Mouse (Mus musculus) hindbrain, postnatal 0 days (tissue): ENCODE results near the gene Edc3. TPM values are rescaled to one million over a fixed set of nuclear protein-coding genes. Genes with fewer than 3 reads are reported as not detected.
"Not testable (repeated sequence)": the region's sequence is repeated elsewhere in the genome, so short reads cannot be mapped to it uniquely, and the experiment has no call there.

Experiments
- ATAC-seq: fragments of 200-750 bp; cut with Nextera tagmentation; 2 replicates; pipeline ENCODE4 v1.8.0; 2017; ENCODE audit warnings: mild to moderate bottlenecking, moderate TSS enrichment, moderate library complexity
- DNase-seq: peaks from one replicate; pipeline ENCODE4 v3.0.0-alpha.2; 2015; ENCODE audit warnings: low spot score
- H3K27ac ChIP-seq: fragments of 300-500 bp; sonication (generic); 2 replicates; pipeline ENCODE4 v1.5.1; 2014; ENCODE audit warnings: mild to moderate bottlenecking
- H3K27me3 ChIP-seq: fragments of 300-500 bp; sonication (generic); 2 replicates; pipeline ENCODE4 v1.6.1; 2014; ENCODE audit warnings: low read length, mixed read lengths; ENCODE audit not compliant: insufficient read depth
- H3K36me3 ChIP-seq: fragments of 300-500 bp; sonication (generic); 2 replicates; pipeline ENCODE4 v1.6.1; 2014; ENCODE audit warnings: low read length, mixed read lengths; ENCODE audit not compliant: insufficient read depth
- H3K4me1 ChIP-seq: fragments of 300-500 bp; sonication (generic); 2 replicates; pipeline ENCODE4 v1.6.1; 2014; ENCODE audit warnings: antibody characterized with exemption, low read length, mixed read lengths; ENCODE audit not compliant: insufficient read depth
- H3K4me2 ChIP-seq: fragments of 300-500 bp; sonication (generic); 2 replicates; pipeline ENCODE4 v1.6.1; 2014; ENCODE audit warnings: low read depth, mild to moderate bottlenecking, low read length, moderate library complexity, mixed read lengths
- H3K4me3 ChIP-seq: fragments of 300-500 bp; sonication (generic); 2 replicates; pipeline ENCODE4 v1.5.1; 2014; ENCODE audit warnings: low read length
- H3K9ac ChIP-seq: fragments of 300-500 bp; sonication (generic); replicated peaks from 2 replicates; pipeline ENCODE4 v1.6.1; 2014; ENCODE audit warnings: mild to moderate bottlenecking, low read length, moderate library complexity, mixed read lengths
- H3K9me3 ChIP-seq: fragments of 300-500 bp; sonication (generic); 2 replicates; pipeline ENCODE4 v1.6.1; 2016; ENCODE audit warnings: low read length, mixed read lengths
- CTCF ChIP-seq: IDR thresholded peaks from 2 replicates; pipeline ENCODE4 v1.5.1; 2016; ENCODE audit warnings: antibody characterized with exemption, control low read depth, low read depth
- WGBS: fragments of 180-500 bp; shearing (Covaris S2); extraction: QIAGEN DNeasy Blood & Tissue Kit; methylation state at CpG from one replicate; pipeline ENCODE4 v1.1.7; 2014; 5-methylcytosine and 5-hydroxymethylcytosine counted together
- polyA plus RNA-seq: library from polyadenylated mRNA; unstranded; fragments of >200 nt; fragmentation: Nextera tagmentation; extraction: Ambion mirVana; gene quantifications from 2 replicates; pipeline ENCODE4 v1.2.1, GENCODE M21; 2015
- total RNA-seq: library from RNA; depleted of rRNA; stranded (reverse); fragments of >200 nt; gene quantifications from 2 replicates; pipeline ENCODE4 v1.2.3, GENCODE M21; 2014

Gene Edc3
- total and polyA plus RNA-seq, 2 experiments from 2014 or later: 10.2 to 25.4 TPM

GRCm38 (mm10) chr9:57697380-57697779 is 11.0 kb upstream of the Edc3 start:
- H3K9me3 ChIP-seq: no peaks in the 10 kb centered on the region
- no peak for ATAC-seq
- WGBS: 26% methylated on average over 4 of the region's 4 CpGs
- H3K9ac ChIP-seq: no peak overlapping the region
- H3K36me3 ChIP-seq: no peaks in the 10 kb centered on the region
- no peak overlapping the region for H3K4me3 ChIP-seq
- H3K4me2 ChIP-seq: no peak overlapping the region
- no peak for DNase-seq
- no peak for TF ChIP-seq CTCF
- H3K27me3 ChIP-seq: no peaks in the 10 kb centered on the region
- H3K4me1 ChIP-seq: peaks cover 14% of the 10 kb centered on the region; the same call in 1 of the 2 replicates
- no peak overlapping the region for H3K27ac ChIP-seq

GRCm38 (mm10) chr9:57698466-57699150 is 9.7 kb upstream of the Edc3 start:
- DNase-seq (peak; percentile 62), ATAC-seq (no peak)
- H3K4me1 ChIP-seq: peaks cover 14% of the 10 kb centered on the region; the same call in 1 of the 2 replicates
- H3K4me2 ChIP-seq: no peak overlapping the region
- TF ChIP-seq CTCF: no peak
- no peaks in the 10 kb centered on the region for H3K36me3 ChIP-seq
- H3K27me3 ChIP-seq: no peaks in the 10 kb centered on the region
- no peaks in the 10 kb centered on the region for H3K9me3 ChIP-seq
- H3K4me3 ChIP-seq: no peak overlapping the region
- no peak overlapping the region for H3K27ac ChIP-seq
- WGBS: 93% methylated on average over 1 of the region's 1 CpGs
- no peak overlapping the region for H3K9ac ChIP-seq

GRCm38 (mm10) chr9:57706496-57706895 is 1.8 kb upstream of the Edc3 start:
- Histone ChIP-seq H3K27me3 (no peaks in the 10 kb centered on the region), H3K4me1 (peaks cover 8% of the 10 kb centered on the region; the same call in 1 of the 2 replicates), H3K4me3 (no peak overlapping the region), H3K4me2 (no peak overlapping the region), H3K9ac (no peak overlapping the region), H3K27ac (no peak overlapping the region), H3K36me3 (no peaks in the 10 kb centered on the region), H3K9me3 (no peaks in the 10 kb centered on the region)
- ATAC-seq (no peak), DNase-seq (no peak)
- TF ChIP-seq CTCF: no peak
- 79% methylated on average over 3 of the region's 3 CpGs for WGBS

GRCm38 (mm10) chr9:57708720-57709274 is 457 bp downstream of the Edc3 start:
- Histone ChIP-seq H3K9me3 (no peaks in the 10 kb centered on the region), H3K4me3 (peak overlapping the region; percentile 92), H3K4me2 (peak overlapping the region; percentile 88), H3K27me3 (no peaks in the 10 kb centered on the region), H3K27ac (peak overlapping the region; percentile 91), H3K9ac (peak overlapping the region; percentile 86), H3K4me1 (peaks cover 8% of the 10 kb centered on the region; the same call in 1 of the 2 replicates), H3K36me3 (peaks cover 7% of the 10 kb centered on the region; the same call in 1 of the 2 replicates)
- peak; percentile 77 for ATAC-seq
- TF ChIP-seq CTCF: no peak
- 5% methylated on average over 35 of the region's 39 CpGs for WGBS
- peak; percentile 78 for DNase-seq

- H3K27ac ChIP-seq, H3K27me3 ChIP-seq, H3K9me3 ChIP-seq, H3K9ac ChIP-seq, H3K4me3 ChIP-seq, H3K4me1 ChIP-seq, H3K4me2 ChIP-seq, ATAC-seq, DNase-seq: not testable (repeated sequence)
- 91% methylated on average over 5 of the region's 5 CpGs for WGBS
- peaks cover 20% of the 10 kb centered on the region for H3K36me3 ChIP-seq
Observed at GRCm38 (mm10) chr9:57710214-57710613, 1.9 kb downstream of the Edc3 start.

GRCm38 (mm10) chr9:57712194-57712593 is 3.9 kb downstream of the Edc3 start:
- WGBS: 76% methylated on average over 2 of the region's 2 CpGs
- ATAC-seq: no peak
- Histone ChIP-seq H3K4me2 (no peak overlapping the region), H3K9me3 (no peaks in the 10 kb centered on the region), H3K27me3 (no peaks in the 10 kb centered on the region), H3K4me1 (peaks cover 8% of the 10 kb centered on the region; the same call in 1 of the 2 replicates), H3K36me3 (peaks cover 32% of the 10 kb centered on the region), H3K9ac (no peak overlapping the region), H3K4me3 (no peak overlapping the region), H3K27ac (no peak overlapping the region)
- TF ChIP-seq CTCF: peak; percentile 52
- DNase-seq: no peak

- Histone ChIP-seq H3K27ac (no peak overlapping the region), H3K36me3 (peaks cover 35% of the 10 kb centered on the region), H3K9ac (no peak overlapping the region), H3K27me3 (no peaks in the 10 kb centered on the region), H3K4me2 (no peak overlapping the region), H3K9me3 (no peaks in the 10 kb centered on the region), H3K4me1 (no peaks in the 10 kb centered on the region), H3K4me3 (no peak overlapping the region)
- WGBS: 63% methylated on average over 7 of the region's 7 CpGs
- no peak for TF ChIP-seq CTCF
- ATAC-seq (no peak), DNase-seq (peak; percentile 24)
Observed at GRCm38 (mm10) chr9:57718408-57718807, 10.1 kb downstream of the Edc3 start.
